Mouse (Mus musculus) gastrocnemius, adult 8-10 months (tissue): ENCODE results near the gene Trmo. TPM values are rescaled to one million over a fixed set of nuclear protein-coding genes. Genes with fewer than 3 reads are reported as not detected.

ENCODE experiments used
- DNase-seq, 2 experiments: peaks; one replicate each; pipeline ENCODE4 v3.0.0; 2022; ENCODE audit warnings: low spot score in 2 of 2
- total RNA-seq, 4 experiments: library from RNA; stranded (reverse); gene quantifications; 2 replicates each; pipeline ENCODE4 v1.2.4; 2022

Trmo gene
- total RNA-seq, 4 experiments from 2014 or later: 2.1 to 2.8 (median 2.5) TPM

DNA sequence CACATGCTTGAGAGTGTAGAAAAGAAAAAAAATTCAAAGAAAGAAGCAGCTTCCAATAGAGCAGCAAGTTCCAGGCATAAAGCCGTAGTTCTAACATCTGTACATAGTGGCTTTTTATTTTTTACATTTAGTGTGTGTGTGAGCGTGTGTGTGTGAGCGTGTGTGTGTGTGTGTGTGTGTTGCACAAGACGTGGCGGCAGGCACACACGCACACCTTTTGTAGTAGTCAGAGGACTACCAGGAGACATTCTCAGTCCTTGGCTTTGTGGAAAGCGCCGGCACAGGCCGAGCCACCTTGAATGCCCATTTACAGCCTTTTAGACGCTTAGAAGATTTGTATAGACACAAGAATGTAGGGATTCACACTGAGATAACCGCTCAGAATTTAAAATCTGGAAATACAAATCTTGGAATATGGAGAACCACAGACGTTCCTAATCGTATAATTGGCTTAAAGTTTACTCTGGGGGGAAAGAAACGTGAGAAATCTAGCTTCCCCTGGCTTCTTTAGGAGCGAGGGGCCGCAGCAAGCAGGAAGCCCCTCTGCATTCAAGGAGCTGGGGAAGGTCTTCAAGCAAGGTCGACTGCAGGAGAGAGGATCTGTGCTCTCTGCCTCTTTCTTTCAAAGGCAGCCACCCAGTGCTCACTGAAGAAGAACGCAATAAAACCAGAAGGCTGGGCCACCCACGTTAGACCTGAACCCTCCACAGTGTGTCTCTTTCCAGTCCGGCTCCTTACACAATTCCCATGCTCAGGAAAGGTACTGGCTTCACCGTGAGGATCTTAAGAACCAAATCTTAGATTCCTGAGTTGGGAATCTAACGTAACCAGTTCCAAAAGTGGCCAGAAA, 47.2 kb downstream of the Trmo start:
- DNase-seq: no peak

DNA sequence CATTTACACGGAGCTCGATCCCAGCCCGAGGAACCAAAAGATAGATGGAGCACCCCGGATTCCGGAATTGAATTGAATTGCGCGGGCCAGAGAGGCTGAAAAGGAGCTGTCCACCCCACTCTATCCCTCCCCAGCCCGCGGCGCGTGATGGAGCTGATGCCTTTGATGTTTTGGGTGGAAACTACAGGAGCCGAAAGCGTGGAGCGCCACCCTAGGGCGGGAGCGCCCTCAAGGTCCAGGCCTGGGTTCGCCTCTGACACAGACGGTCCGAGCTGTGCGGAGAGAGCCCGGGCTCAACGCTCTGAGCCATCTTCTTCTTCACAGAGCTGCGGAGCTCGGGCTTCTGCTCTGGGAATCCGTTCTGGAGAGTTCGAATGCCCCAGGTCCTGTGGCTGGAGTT, 49.7 kb downstream of the Trmo start:
- DNase-seq: no peak

DNA sequence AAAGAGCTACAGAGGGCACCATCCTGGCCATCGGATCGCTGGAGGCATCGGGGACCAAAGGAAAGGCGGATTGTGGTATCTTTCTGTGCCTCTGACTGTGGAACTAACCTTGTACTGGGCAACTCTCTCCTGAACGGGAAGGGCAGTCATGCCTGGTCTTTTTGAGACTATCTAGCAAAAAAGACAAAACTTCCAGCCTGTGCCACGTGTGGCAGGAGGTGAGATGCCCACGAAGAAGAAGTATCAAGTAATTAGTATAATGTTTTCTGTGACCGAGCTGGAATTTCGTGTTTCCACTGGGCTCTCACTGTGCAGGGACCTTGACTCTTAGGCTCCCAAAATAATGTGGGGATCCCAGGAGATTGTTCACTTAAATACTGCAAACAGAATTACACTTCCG, 50.2 kb downstream of the Trmo start:
- no peak for DNase-seq

DNA sequence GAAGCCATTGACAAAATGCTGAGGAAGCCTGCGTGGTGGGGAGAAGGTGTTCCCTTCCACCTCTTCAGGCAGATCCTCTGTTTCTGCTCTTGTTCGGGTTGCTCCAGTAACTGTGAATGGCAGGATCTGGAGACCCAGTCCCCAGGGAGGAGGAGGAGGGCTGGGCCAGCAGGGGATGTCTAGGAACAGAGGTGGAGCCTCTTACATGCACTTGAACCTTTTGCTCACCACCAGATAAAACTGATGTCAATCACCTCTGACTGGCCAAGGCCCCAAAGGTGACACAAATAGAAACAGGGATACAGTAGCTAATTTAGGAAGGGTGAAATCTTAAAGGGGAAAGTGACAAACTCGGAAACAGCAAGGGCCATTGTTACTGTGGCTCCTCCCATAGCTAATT, 51.2 kb downstream of the Trmo start:
- no peak for DNase-seq

DNA sequence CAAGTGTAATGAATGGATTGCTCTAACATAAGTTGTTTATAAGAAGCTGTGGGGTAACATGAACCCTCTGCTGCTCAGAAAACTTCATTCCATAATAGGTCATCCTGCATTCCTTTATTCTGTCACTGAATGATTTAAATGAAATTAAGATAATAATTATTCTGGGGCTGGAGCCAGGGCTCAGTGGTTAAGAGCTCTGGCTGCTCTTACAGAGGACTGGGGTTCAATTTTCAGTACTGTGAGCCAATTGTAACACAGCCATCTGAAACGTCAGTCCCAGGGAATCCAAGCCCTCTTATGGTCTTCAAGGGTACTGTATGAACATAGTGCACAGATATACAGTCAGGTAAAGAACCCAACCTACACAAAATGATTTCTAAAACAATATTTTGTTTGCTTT, 53.4 kb downstream of the Trmo start:
- no peak for DNase-seq

DNA sequence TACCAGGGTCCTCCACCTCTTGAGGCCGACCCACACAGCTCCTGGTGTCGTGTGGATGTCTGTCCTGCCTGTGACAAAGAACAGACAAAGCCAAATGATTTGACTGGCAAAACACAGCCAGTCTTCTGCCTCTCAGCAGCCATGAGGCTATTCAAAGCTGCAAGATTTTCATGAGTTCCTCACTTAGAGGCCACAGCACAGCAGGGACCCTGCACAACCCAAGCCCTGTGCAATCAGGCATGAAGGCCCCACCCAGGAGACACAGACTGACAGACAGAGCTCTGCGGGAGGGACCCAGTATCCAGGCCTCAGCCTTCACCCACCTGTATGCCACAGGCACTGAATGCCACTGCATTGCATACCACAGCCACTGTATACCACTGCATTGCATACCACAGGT, 60.3 kb downstream of the Trmo start:
- DNase-seq: no peak

Other genes with a start within 250 kb of the Trmo start
- gene Xpa, start 193.1 kb downstream of the Trmo start, total RNA-seq: 1 to 10 TPM; 4.9 to 8.6 (median 6.7) TPM
- gene Foxe1, start 45.8 kb downstream of the Trmo start, total RNA-seq: not detected
- gene Hemgn, start 24.1 kb upstream of the Trmo start, total RNA-seq: not detected
- 10 to 100 TPM; 64.6 to 80.2 (median 70.7) TPM for gene Anp32b, start 61.5 kb upstream of the Trmo start, total RNA-seq
- gene Nans, start 99.8 kb upstream of the Trmo start, total RNA-seq: 10 to 100 TPM; 15.3 to 19.1 (median 16.8) TPM
- gene Trim14, start 146.7 kb upstream of the Trmo start, total RNA-seq: under 1 TPM in 3 of 4 experiments, not detected in 1; 0.58 to 0.77 (median 0.62) TPM
- gene Coro2a, start 212.8 kb upstream of the Trmo start, total RNA-seq: under 1 TPM in 3 of 4 experiments, not detected in 1; 0.22 to 0.61 (median 0.27) TPM